Mouse (Mus musculus): ENCODE results near the gene Sarm1.

The Sarm1 gene

DNA sequence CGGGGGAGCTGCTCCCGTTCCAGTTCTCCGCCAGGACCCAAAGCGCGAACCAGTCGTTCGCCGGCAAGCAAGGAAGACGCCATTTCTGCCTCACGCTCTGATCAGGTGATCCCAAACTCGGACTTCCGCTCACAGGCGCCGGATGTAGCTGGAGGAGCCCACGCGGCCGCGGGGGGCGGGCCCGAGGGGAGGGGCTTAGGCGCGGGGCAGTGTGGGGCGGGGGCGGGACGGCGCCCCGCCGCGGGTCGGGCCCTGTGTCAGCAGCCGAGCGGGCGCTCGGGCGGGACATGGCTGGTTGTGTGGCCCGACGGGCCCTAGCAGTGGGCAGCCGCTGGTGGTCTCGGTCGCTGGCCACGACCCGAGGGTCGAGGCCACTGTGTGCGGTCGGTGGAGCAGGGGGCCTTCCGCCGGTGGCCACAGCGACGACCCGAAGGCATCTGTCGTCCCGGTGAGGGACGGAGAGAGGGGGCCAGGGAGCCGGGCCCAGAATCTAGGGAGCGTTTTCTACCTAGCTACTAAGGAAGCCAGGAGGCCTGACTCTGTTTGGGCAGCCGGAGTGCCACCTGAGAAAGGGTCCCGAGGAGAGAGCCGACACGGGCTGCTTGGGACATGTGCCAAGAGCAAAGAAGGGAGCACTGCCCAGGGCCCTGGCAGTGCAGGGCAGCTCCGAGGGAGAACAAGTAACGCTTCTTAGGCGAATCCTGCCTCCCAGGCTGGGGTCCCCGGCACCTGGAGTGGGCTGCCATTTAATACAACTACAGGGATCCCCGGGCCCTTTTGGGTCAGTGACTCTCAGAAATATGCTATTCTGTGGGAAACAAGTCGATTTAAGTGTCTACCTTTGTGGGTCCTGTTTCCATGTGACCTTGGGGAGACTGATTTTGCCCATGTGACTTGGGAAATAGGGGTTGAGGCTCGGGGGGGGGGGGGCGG, 14.7 kb upstream of the Sarm1 start, which contains the start of the genes Tmem199 and Poldip2:
Gene Tmem199 (minus strand): TSS at position 148 of the 933 bp plus-strand sequence.
Gene Poldip2 (plus strand): TSS at position 169 of the 933 bp plus-strand sequence.
- DNase-seq (ENCODE audit: low read depth in 2 of 2, low spot score in 2 of 2): peak; percentile 81 to 85

DNA sequence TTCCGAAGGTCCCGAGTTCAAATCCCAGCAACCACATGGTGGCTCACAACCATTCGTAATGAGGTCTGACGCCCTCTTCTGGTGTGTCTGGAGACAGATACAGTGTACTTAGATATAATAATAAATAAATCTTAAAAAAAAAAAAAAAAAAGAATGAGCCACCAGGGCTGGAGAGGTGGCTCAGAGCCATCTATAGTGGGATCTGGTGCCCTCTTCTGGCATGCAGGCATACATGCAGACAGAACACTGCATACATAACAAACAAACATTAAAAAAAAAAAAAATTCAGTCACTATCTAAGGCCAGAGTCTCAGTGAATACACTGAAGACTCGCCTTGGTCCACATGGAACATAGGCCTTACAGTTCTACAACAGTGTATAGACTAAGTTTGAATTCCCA, 11.6 kb upstream of the Sarm1 start:
- peak in 1 of 2 experiments; percentile 31 for DNase-seq (ENCODE audit: low read depth in 2 of 2, low spot score in 2 of 2)

DNA sequence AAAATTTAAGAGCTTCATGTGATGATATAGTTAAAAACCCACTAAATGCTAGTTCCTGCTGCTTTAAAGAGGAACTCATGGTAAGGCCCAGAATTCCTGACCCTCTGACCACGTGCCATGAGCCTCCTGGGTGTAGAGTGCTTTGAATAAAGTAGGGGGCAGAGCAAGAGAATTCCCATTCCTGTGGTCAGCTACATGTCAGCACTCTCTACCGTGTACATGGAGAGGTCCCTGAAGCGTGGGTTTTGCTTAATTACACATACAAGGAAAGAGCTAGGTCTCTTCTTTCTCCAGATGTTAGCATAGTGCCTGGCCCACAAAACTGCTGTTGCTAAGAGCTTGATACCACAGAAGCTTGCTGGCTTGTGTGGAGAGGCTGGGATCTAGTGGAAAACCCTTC, 7.9 kb upstream of the Sarm1 start:
- DNase-seq (ENCODE audit: low read depth in 2 of 2, low spot score in 2 of 2): no peak

DNA sequence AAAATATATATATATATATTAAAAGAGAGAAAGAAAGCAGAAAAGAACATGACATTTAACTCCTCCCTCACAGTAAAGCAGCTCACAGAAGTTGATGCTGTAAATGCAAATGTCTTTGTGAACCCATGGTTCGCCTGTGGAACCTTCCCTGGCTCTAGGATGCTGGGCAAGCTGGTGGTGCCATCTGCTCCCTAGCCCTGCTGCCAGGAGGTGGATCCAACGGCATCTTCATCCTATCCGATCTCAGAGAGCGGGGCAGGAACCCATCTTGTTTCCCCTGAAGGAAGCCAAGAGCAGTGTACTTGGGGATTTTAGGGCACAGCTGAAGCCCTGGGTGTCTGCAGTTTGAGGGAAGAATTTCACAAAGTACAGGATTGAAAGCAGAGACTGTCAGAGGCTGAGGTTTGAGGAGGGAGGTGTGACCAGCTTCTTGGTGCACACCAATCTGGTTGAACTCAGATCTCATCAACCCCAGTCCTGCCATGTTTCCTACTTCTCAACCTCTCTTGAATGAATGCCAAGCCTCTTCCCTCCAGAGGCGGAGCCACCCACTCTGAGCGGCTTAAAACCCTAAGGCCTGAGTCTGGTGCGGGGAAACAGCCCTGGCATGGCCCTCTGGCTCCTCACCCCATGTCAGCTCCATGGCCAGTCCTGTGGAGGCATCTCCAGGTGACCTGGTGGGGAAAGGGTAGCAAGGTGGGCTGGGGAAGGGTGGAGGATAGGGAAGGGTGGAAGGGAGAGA, 5.5 kb upstream of the Sarm1 start, which contains the start of gene Sebox:
Gene Sebox (plus strand): TSS at position 539 of the 742 bp plus-strand sequence.
- DNase-seq (ENCODE audit: low read depth in 2 of 2, low spot score in 2 of 2): no peak

DNA sequence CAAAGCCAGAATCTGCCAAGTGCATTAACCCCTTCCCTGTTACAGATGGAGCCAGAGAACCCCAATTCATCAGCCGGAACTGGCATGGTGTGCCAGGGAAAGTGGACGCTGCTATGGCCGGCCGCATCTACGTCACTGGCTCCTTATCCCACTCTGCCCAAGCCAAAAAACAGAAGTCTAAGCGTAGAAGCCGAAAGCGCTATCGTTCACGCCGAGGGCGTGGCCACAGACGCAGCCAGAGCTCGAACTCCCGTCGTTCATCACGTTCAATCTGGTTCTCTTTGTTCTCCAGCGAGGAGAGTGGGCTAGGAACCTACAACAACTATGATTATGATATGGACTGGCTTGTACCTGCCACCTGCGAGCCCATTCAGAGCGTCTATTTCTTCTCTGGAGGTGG, 4.0 kb upstream of the Sarm1 start:
- DNase-seq (ENCODE audit: low read depth in 2 of 2, low spot score in 2 of 2): no peak

DNA sequence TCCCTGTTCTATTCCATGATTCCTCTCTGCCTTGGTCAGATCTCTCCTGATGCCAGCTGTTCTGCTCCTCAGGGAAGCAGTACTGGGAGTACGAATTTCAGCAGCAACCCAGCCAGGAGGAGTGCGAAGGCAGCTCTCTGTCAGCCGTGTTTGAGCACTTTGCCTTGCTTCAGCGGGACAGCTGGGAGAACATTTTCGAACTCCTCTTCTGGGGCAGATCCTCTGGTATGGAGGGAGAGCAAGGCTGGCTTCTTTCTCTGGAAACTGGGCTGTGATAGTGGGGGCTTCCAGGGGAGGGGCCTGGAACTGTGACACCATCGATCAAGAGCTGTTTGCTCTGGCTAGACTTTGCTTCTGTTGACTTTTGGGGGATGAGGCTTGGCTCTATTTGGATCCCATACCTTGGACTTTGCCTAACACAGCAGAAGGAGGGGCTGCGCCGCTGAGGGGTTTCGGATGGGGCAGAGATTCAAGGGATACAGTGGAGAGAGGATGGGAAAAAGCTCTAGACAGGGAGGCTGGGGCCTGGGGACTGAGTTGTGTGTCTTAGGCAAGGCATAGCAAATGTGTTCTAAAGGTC, 3.2 kb upstream of the Sarm1 start:
- no peak for DNase-seq (ENCODE audit: low read depth in 2 of 2, low spot score in 2 of 2)

DNA sequence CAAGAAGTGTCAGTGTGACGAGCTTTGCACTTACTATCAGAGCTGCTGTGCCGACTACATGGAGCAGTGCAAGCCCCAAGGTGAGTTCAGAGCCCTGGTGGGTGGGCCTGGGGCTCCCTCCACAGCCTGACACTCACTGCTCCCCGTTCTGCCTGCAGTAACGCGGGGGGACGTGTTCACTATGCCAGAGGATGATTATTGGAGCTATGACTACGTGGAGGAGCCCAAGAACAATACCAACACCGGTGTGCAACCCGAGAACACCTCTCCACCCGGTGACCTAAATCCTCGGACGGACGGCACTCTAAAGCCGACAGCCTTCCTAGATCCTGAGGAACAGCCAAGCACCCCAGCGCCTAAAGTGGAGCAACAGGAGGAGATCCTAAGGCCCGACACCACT, 2.0 kb upstream of the Sarm1 start:
- DNase-seq (ENCODE audit: low read depth in 2 of 2, low spot score in 2 of 2): no peak

DNA sequence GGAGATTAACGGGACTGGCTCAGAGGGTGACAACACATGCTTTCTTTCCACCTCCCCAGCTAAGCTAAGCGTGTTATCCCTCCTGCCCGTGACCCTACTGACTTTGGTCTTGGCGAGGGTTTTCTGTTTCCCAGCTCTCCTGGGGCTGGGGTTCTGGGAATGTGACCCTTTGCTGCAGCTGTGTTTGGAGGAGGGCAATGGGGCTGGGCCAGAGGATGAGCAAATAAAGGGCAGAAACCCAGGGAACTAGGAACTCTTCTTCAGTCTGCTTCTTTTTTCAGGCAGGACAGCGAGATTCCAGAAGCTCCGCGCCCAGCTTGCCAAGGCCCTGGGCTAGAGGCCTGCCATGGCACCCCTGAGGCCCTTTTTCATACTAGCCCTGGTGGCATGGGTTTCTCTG, 1.4 kb upstream of the Sarm1 start, which contains the start of gene Vtn:
Gene Vtn (plus strand): TSS at position 88 of the 400 bp plus-strand sequence.
- no peak for DNase-seq (ENCODE audit: low read depth in 2 of 2, low spot score in 2 of 2)

DNA sequence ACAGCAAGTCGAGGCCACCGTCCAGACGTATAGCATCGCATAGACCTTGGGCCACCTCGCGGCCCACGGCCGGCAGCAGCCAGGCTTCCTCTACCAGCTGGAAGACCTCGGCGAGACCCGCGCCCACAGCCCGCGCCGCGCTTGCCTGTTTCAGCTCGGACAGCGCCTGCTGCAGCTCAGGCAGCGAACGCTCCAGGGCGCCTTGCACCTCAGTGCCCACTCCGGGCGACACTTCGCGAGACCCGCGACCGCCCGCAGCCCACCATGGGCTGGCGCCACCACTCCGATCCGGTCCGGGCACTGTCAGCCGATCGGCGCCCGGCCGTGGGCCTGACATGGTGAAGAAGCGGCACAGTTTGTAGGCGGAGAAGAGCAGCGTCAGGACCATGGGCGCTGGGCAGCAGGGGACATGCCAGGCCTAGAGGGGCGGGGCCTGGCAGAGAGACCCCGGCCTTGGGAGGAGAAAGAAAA, 448 bp downstream of the Sarm1 start:
- DNase-seq (ENCODE audit: low read depth in 2 of 2, low spot score in 2 of 2): peak; percentile 12 to 21

DNA sequence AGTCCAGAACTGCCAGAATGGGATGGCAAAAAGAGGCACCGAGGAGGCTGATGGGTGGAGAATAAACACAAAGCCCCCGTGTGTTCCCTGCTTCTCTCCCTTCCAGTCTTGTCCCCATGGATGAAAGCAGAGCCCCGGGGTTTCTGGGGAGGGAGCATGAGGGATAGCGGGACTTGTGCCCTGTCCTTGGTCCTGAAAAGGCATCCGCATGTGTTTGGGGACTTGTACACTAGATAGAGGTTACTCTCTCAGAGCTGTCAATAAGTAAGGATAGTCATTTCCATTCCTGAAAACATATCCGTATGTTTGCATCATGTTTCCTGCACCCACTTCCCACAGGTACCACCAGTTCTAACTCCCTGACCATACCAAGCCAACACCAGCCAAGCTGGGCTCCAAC, 1.6 kb downstream of the Sarm1 start:
- no peak for DNase-seq (ENCODE audit: low read depth in 2 of 2, low spot score in 2 of 2)

DNA sequence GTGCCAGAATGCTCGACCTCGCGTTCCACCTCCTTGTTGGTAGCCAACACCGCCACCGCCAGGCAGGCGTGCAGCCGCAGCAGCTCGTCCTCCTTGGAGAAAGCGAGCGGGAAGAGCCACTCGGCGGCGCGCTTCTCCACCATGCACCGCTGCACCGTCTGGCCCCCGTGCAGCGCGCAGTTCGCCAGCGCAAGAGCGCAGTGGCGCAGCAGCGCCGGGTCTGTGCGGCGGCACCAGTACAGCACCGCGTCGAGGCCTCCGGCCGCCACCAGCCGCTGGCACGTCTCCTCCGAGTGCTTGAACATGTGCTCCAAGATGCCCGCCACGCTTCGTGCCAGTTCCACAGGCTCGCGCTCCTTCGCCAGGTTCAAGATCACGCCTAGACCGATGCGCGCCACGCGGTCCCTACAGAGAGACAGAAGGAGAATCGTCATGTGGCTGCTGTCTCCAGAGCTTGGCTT, 6.7 kb downstream of the Sarm1 start:
- no peak for DNase-seq (ENCODE audit: low read depth in 2 of 2, low spot score in 2 of 2)

DNA sequence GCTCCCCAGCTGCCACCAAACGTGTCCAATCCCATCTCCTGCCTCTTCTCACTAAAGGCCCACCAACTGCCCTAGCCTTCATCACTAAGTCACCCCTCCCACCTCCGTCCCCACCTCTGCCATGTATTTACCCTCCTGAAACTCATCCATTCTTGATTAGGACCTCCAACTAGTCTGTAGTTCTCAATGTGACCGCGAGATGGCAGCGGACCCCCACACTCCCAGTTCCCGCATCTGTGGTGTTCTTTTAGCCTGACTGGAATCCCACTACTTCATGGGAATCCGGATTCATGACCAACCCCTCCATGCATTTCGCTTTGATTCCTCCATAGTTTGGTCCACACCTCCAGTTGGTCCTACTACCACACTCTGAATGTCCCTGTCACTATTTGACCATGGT, 9.4 kb downstream of the Sarm1 start:
- peak; percentile 52 to 74 for DNase-seq (ENCODE audit: low read depth in 2 of 2, low spot score in 2 of 2)

DNA sequence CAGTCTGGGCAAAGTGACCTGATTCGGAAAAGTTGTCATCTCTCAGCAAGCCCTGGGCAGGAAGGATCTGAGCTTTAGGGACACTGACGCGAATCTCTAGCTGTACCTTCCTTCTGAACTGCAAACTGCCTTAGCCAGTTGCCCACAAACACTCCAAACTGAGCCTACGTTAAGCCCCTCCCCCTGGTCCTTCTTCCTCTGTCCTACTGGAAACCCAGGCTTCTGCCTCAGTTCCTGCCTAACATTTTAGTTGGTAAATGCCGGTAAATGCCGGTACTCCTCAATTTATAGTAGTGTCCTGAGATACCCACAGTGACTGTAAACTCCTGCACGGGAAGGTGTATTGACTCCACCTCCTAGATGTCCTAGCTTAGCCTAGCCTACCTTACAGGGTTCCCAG, 13.9 kb downstream of the Sarm1 start:
- no peak for DNase-seq (ENCODE audit: low read depth in 2 of 2, low spot score in 2 of 2)

DNA sequence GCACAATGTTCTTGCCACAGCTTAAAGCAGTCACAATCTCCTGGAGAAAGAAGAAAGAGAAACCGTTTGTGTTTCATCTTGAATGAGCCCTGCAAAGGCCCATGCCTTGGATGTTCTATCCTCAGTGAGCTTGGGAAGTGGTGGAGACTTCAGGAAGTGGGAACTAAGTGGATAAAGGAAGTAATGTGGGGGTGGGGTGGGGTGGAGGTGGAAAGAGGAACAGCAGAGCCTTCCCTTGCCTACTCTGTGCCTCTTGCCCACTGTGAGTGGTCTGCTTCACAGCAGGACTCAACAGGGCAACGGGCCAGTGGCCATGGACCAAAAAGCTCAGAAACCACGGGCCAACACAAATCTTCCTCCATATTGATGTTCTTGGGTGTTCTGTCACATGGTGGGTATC, 22.3 kb downstream of the Sarm1 start:
- DNase-seq (ENCODE audit: low read depth in 2 of 2, low spot score in 2 of 2): no peak

DNA sequence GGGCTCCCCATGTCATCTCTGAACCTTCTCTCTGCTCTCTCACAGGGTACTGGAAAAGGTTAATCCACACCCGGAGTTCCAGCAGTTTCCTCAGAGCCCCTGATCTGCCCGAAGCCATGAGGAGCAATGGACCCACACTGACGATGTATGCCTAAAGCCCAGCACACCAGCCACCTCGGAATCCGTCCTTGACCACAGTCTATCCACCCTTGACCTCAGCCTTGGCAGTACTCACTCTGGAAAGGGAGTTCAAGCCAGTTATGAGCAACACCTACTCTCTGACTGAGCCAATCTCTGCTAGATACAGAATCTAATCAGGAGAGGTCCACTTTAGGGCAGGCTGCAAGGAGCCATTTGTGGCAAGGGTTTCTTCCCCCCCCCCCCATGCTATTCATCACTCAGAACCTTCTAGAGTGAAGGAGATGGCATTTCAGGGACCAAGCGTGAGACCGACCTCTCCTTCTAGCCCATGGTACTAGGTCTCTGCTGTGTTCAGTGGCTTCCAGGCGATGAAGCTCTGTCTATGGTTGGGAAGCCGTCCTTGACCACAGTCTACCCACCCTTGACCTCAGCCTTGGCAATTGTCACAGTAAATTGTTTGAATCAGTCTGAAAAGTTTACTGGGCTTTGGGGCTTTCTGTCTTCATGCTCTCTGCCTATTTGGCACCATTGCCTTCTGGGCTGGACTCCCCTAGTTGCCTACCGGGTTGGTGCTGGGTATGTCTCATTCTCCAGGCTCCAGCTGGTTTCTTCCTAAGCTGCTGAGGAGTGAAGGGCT, 26.0 kb downstream of the Sarm1 start:
- DNase-seq (ENCODE audit: low read depth in 2 of 2, low spot score in 2 of 2): no peak

DNA sequence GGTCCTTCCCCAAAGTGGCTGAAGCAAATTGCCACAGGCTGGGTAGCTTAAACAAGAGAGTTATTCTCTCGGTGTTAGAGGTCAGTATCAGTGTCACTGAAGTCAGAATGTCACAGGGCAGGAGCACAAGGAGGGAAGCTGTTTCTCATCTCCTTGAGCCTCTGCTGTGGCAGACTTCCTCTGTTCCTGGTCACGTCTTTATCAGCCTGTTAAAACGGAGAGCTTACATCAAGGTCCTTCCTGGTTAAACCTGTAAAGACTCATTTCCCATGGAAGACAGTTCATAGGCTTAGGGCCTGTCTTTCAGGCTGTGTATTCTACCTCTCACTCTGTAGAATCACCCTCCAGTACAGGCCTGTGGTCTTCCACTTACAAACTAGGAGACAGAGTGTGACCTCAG, 29.6 kb downstream of the Sarm1 start:
- no peak for DNase-seq (ENCODE audit: low read depth in 2 of 2, low spot score in 2 of 2)

DNA sequence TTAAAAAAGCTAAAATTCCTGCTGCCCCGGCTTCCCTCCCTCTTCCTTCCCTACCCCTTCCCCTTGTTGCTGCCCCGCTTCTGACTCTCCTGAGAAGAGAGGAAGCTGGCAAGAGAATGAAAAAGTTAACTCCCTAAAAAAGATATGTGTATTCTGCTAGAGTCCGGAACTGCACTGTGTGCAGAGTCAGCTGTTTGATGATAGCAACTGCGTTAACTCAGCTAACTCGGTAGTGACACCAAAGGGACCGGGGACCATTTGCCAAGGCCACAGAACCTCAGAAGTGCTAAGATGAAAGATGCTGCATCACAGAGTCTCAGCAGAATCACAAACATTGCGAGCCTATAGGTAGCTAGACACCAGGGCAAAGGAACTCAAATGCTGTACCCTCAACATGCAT, 30.0 kb downstream of the Sarm1 start:
- no peak for DNase-seq (ENCODE audit: low read depth in 2 of 2, low spot score in 2 of 2)

DNA sequence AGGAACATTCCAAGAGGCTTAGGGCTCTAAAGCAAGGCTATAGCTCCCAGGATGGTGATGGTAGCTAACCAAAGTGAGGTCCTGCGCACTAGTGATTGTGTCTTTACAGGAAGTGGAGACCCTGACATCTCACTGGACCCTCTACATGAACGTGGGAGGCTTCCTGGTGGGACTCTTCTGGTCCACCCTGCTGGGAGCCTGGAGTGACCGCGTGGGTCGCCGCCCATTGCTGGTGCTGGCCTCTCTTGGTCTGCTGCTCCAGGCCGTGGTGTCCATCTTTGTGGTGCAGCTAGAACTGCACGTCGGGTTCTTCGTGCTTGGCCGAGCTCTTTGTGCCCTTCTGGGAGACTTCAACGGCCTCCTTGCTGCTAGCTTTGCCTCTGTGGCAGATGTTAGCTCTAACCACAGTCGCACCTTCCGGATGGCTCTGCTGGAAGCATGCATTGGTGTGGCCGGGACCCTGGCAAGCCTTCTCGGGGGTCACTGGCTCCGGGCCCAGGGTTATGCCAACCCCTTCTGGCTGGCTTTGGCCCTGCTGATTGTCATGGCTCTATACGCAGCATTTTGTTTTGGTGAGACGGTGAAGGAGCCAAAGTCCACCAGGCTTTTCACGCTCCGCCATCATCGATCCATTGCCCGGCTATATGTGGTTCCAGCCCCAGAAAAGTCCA, 31.2 kb downstream of the Sarm1 start:
- no peak for DNase-seq (ENCODE audit: low read depth in 2 of 2, low spot score in 2 of 2)

DNA sequence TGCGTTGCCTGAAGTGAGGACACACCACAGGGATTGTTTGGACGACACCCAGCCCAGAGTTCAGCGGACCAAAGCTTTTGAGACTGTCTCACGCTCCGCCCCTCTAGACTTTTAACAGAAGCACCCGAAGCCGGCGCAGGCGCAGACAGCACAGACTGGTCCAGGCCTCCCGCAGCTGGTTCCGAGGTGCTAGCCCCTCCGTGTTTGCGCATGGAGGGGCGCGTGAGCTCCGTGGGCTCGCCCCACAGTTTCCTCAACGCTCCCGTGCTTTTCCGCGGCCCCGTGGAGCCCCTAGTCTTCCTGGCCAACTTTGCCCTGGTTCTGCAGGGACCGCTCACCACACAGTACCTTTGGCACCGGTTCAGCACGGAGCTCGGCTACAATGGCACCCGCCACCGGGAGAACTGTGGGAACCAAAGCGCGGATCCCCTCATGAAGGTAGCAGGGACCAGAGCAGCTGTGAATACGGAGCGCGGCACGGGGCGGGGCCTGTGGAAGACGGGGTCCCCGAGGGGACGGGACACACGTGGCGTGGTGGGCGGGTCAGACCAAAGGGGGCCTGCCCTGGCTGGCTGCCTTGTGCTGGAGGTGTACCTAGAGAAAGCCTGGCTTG, 31.9 kb downstream of the Sarm1 start, which contains the start of gene Slc46a1:
Gene Slc46a1 (plus strand): TSS at position 130 of the 613 bp plus-strand sequence.
- peak; percentile 48 to 66 for DNase-seq (ENCODE audit: low read depth in 2 of 2, low spot score in 2 of 2)

Data from CD8-positive naive resting alpha-beta T cell, adult 2 months (primary cell).